8 mouse cellular contexts compared by ENCODE assay signal in the genomic region with DNA sequence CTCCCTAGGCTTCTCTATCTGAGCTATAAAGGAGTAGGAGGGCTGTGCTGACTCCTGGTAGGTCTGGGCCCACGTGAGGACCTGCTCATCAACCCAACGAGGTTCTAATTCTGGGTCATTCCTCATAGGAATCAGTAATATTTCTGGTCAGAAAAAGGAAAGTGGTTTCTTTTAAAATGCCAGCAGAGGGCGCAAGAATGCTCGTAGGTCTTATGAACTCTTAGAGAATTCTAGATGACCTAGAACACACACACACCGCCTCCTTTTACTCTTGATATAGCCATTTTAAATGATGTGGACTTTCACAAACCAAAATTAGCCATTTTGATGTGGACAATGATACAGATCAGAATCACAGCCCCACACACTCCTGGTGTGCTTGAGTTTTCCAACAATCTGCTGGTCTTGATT. TPM values are rescaled to one million over a fixed set of nuclear protein-coding genes. Genes with fewer than 3 reads are reported as not detected.
A peak's percentile ranks its signal among the peaks of the same experiment; 100 is the strongest.
DNase-seq lines count a peak whose midpoint lies in the region; ATAC-seq and TF ChIP-seq lines count a peak whose summit lies in the region.

No protein-coding gene starts in this region.

- DNase-seq in adipocyte (ENCODE audit: low spot score), result peak; percentile 82
- peak; percentile 89 for DNase-seq in hindbrain, postnatal 0 days (ENCODE audit: low spot score)
- DNase-seq in lung, postnatal 0 days (ENCODE audit: low spot score), result peak; percentile 95
- no peak for DNase-seq in urinary bladder, postnatal 36 days (ENCODE audit: low spot score in 2 of 2)

- H3K36me3 ChIP-seq in megakaryocyte, embryonic 14.5 days (replicated peaks; ENCODE audit: low read length), result no peaks in the 10 kb centered on the region
- H3K36me3 ChIP-seq in forebrain, embryonic 12.5 days (replicated peaks), result no peaks in the 10 kb centered on the region
- H3K36me3 ChIP-seq in hindbrain, postnatal 0 days (ENCODE audit: insufficient read depth, low read length), result no peaks in the 10 kb centered on the region
- H3K36me3 ChIP-seq in lung, postnatal 0 days (ENCODE audit: insufficient read depth, low read length), result no peaks in the 10 kb centered on the region
- H3K36me3 ChIP-seq in stomach, embryonic 16.5 days (ENCODE audit: control insufficient read depth, insufficient read depth, low read length), result no peaks in the 10 kb centered on the region

- peak; percentile 73 for TF ChIP-seq CTCF in hindbrain, postnatal 0 days (IDR thresholded peaks at IDR 0.05; ENCODE audit: low read depth)
- TF ChIP-seq CTCF in lung, postnatal 0 days (IDR thresholded peaks at IDR 0.05), result peak; percentile 71

- no peak overlapping the region for H3K9ac ChIP-seq in forebrain, embryonic 12.5 days
- no peak overlapping the region for H3K9ac ChIP-seq in hindbrain, postnatal 0 days (replicated peaks; ENCODE audit: low read length)
- no peak overlapping the region for H3K9ac ChIP-seq in lung, postnatal 0 days (replicated peaks; ENCODE audit: low read depth)
- H3K9ac ChIP-seq in stomach, embryonic 16.5 days (ENCODE audit: low read length), result 0 out of 2 replicates have a peak overlapping the region, but pooled peaks have one; percentile 27

- peak; percentile 47 for TF ChIP-seq EP300 in lung, postnatal 0 days (IDR thresholded peaks at IDR 0.05)

- ATAC-seq in megakaryocyte, adult 5-6 weeks (ENCODE audit: poor library complexity, severe bottlenecking), result no peak
- no peak for ATAC-seq in forebrain, embryonic 12.5 days (ENCODE audit: low FRiP score)
- ATAC-seq in hindbrain, postnatal 0 days, result no peak
- ATAC-seq in lung, postnatal 0 days, result no peak
- no peak for ATAC-seq in stomach, embryonic 16.5 days (ENCODE audit: insufficient read depth, low FRiP score)

- peaks cover 47% of the 10 kb centered on the region for H3K4me1 ChIP-seq in megakaryocyte, embryonic 14.5 days
- H3K4me1 ChIP-seq in forebrain, embryonic 12.5 days, result peaks cover 30% of the 10 kb centered on the region
- peaks cover 7% of the 10 kb centered on the region; the same call in 1 of the 2 replicates for H3K4me1 ChIP-seq in hindbrain, postnatal 0 days (ENCODE audit: insufficient read depth, low read length)
- H3K4me1 ChIP-seq in lung, postnatal 0 days (ENCODE audit: insufficient read depth, low read depth, low read length), result peaks cover 10% of the 10 kb centered on the region; the same call in 1 of the 2 replicates
- peaks cover 27% of the 10 kb centered on the region for H3K4me1 ChIP-seq in stomach, embryonic 16.5 days (ENCODE audit: control insufficient read depth, insufficient read depth, low read length)

- peak overlapping the region; percentile 53 for H3K4me3 ChIP-seq in megakaryocyte, embryonic 14.5 days (replicated peaks)
- no peak overlapping the region for H3K4me3 ChIP-seq in forebrain, embryonic 12.5 days (replicated peaks)
- H3K4me3 ChIP-seq in hindbrain, postnatal 0 days (ENCODE audit: low read length), result no peak overlapping the region
- 0 out of 2 replicates have a peak overlapping the region, but pooled peaks have one; percentile 1 for H3K4me3 ChIP-seq in lung, postnatal 0 days (ENCODE audit: low read depth, low read length)
- H3K4me3 ChIP-seq in stomach, embryonic 16.5 days (replicated peaks; ENCODE audit: low read length), result no peak overlapping the region

- H3K27me3 ChIP-seq in megakaryocyte, embryonic 14.5 days (replicated peaks), result peaks cover 17% of the 10 kb centered on the region
- H3K27me3 ChIP-seq in forebrain, embryonic 12.5 days, result no peaks in the 10 kb centered on the region
- no peaks in the 10 kb centered on the region for H3K27me3 ChIP-seq in hindbrain, postnatal 0 days (ENCODE audit: insufficient read depth, low read length)
- no peaks in the 10 kb centered on the region for H3K27me3 ChIP-seq in lung, postnatal 0 days (replicated peaks; ENCODE audit: insufficient read depth, low read length)
- no peaks in the 10 kb centered on the region for H3K27me3 ChIP-seq in stomach, embryonic 16.5 days (ENCODE audit: control insufficient read depth, insufficient read depth, low read length)

- no peaks in the 10 kb centered on the region for H3K9me3 ChIP-seq in megakaryocyte, embryonic 14.5 days
- H3K9me3 ChIP-seq in forebrain, embryonic 12.5 days, result no peaks in the 10 kb centered on the region
- H3K9me3 ChIP-seq in hindbrain, postnatal 0 days (ENCODE audit: low read length), result no peaks in the 10 kb centered on the region
- no peaks in the 10 kb centered on the region for H3K9me3 ChIP-seq in lung, postnatal 0 days (ENCODE audit: low read length)
- H3K9me3 ChIP-seq in stomach, embryonic 16.5 days (replicated peaks; ENCODE audit: control insufficient read depth, low read length), result no peaks in the 10 kb centered on the region

- WGBS in forebrain, embryonic 12.5 days, result 9% methylated on average over 5 of the region's 5 CpGs
- 0% methylated on average over 5 of the region's 5 CpGs for WGBS in hindbrain, postnatal 0 days
- WGBS in lung, postnatal 0 days, result under 1% methylated on average over 5 of the region's 5 CpGs
- 3% methylated on average over 5 of the region's 5 CpGs for WGBS in stomach, embryonic 16.5 days

- H3K27ac ChIP-seq in forebrain, embryonic 12.5 days, result no peak overlapping the region
- no peak overlapping the region for H3K27ac ChIP-seq in hindbrain, postnatal 0 days
- H3K27ac ChIP-seq in lung, postnatal 0 days (ENCODE audit: low read length), result 0 out of 2 replicates have a peak overlapping the region, but pooled peaks have one; percentile 66
- H3K27ac ChIP-seq in stomach, embryonic 16.5 days (ENCODE audit: low read length), result no peak overlapping the region

- H3K4me2 ChIP-seq in forebrain, embryonic 12.5 days, result peak overlapping the region; percentile 58
- peak overlapping the region; percentile 69 for H3K4me2 ChIP-seq in hindbrain, postnatal 0 days (ENCODE audit: low read depth, low read length)
- H3K4me2 ChIP-seq in lung, postnatal 0 days (replicated peaks; ENCODE audit: low read depth, low read length), result peak overlapping the region; percentile 64
- peak overlapping the region; percentile 70; the same call in 1 of the 2 replicates for H3K4me2 ChIP-seq in stomach, embryonic 16.5 days (ENCODE audit: low read depth, low read length)

RNA-seq across cellular contexts. Expression of gene Scd3, which starts 42.7 kb away (rescaled TPM):
- not detected in 2 replicates for polyA plus RNA-seq in megakaryocyte, embryonic 14.5 days (2012; ENCODE audit: insufficient read depth, low replicate concordance)
- not detected in 2 replicates for total RNA-seq in megakaryocyte, adult 5-6 weeks (2015)
- 0.04 TPM in 1 of 2 replicates, not detected in the other for total RNA-seq in megakaryocyte, adult 5-6 weeks (2017)
- 0.77 and 1.00 TPM in 2 replicates for polyA plus RNA-seq in forebrain, embryonic 12.5 days (2016; fragmentation: Nextera tagmentation; extraction: Ambion mirVana)
- 0.31 and 2.7 TPM in 2 replicates for total RNA-seq in hindbrain, postnatal 0 days (2014; rRNA removed)
- 4.7 and 4.8 TPM in 2 replicates for polyA plus RNA-seq in hindbrain, postnatal 0 days (2015; fragmentation: Nextera tagmentation; extraction: Ambion mirVana)
- polyA plus RNA-seq in lung, postnatal 0 days (2015; fragmentation: Nextera tagmentation; extraction: Ambion mirVana), result 0.50 and 0.60 TPM in 2 replicates
- 0.11 and 0.18 TPM in 2 replicates for polyA plus RNA-seq in stomach, embryonic 16.5 days (2015; fragmentation: Nextera tagmentation; extraction: Ambion mirVana)

RNA-seq across cellular contexts. Expression of gene Scd2, which starts 47.7 kb away (rescaled TPM):
- 6.4 and 14.5 TPM in 2 replicates for polyA plus RNA-seq in megakaryocyte, embryonic 14.5 days (2012; ENCODE audit: insufficient read depth, low replicate concordance)
- total RNA-seq in megakaryocyte, adult 5-6 weeks (2015), result 30.0 and 33.3 TPM in 2 replicates
- total RNA-seq in megakaryocyte, adult 5-6 weeks (2017), result 26.9 and 28.9 TPM in 2 replicates
- 470 and 492 TPM in 2 replicates for polyA plus RNA-seq in forebrain, embryonic 12.5 days (2016; fragmentation: Nextera tagmentation; extraction: Ambion mirVana)
- 1,071 and 1,235 TPM in 2 replicates for total RNA-seq in hindbrain, postnatal 0 days (2014; rRNA removed)
- polyA plus RNA-seq in hindbrain, postnatal 0 days (2015; fragmentation: Nextera tagmentation; extraction: Ambion mirVana), result 274 and 291 TPM in 2 replicates
- 99.3 and 118 TPM in 2 replicates for polyA plus RNA-seq in lung, postnatal 0 days (2015; fragmentation: Nextera tagmentation; extraction: Ambion mirVana)
- 329 and 336 TPM in 2 replicates for polyA plus RNA-seq in stomach, embryonic 16.5 days (2015; fragmentation: Nextera tagmentation; extraction: Ambion mirVana)

RNA-seq across cellular contexts. Expression of gene Pkd2l1, which starts 53.5 kb away (rescaled TPM):
- 0.11 TPM in 1 of 2 replicates, not detected in the other for polyA plus RNA-seq in megakaryocyte, embryonic 14.5 days (2012; ENCODE audit: insufficient read depth, low replicate concordance)
- not detected in 2 replicates for total RNA-seq in megakaryocyte, adult 5-6 weeks (2015)
- total RNA-seq in megakaryocyte, adult 5-6 weeks (2017), result not detected in 2 replicates
- polyA plus RNA-seq in forebrain, embryonic 12.5 days (2016; fragmentation: Nextera tagmentation; extraction: Ambion mirVana), result 0.19 and 0.36 TPM in 2 replicates
- total RNA-seq in hindbrain, postnatal 0 days (2014; rRNA removed), result 0.84 and 1.1 TPM in 2 replicates
- 0.33 and 0.69 TPM in 2 replicates for polyA plus RNA-seq in hindbrain, postnatal 0 days (2015; fragmentation: Nextera tagmentation; extraction: Ambion mirVana)
- polyA plus RNA-seq in lung, postnatal 0 days (2015; fragmentation: Nextera tagmentation; extraction: Ambion mirVana), result 0.04 and 0.05 TPM in 2 replicates
- polyA plus RNA-seq in stomach, embryonic 16.5 days (2015; fragmentation: Nextera tagmentation; extraction: Ambion mirVana), result not detected in 2 replicates

Comparison
In these comparisons a context has a peak if more than half of its experiments do, and no peak if none do; other contexts are left out.
1. H3K4me3 ChIP-seq: peak in megakaryocyte, embryonic 14.5 days (single experiment) and lung, postnatal 0 days (single experiment); none in forebrain, embryonic 12.5 days (single experiment), hindbrain, postnatal 0 days (single experiment) and stomach, embryonic 16.5 days (single experiment).
2. DNase-seq: peak in adipocyte (single experiment), hindbrain, postnatal 0 days (single experiment) and lung, postnatal 0 days (single experiment); none in urinary bladder, postnatal 36 days (0 of 2).
3. Peak in every context shown above with its lines, with median percentiles within 50 percentile points of each other: H3K4me2 ChIP-seq.